Mouse (Mus musculus): ENCODE measurements at regions not wholly inside any gene's neighbourhood (a gene's known extent, or its start where the extent isn't known, plus 50 kb on each side); places are given as distances from the start of the nearest gene placed in this dataset.
A peak's percentile ranks its signal among the peaks of the same experiment; 100 is the strongest.

DNA sequence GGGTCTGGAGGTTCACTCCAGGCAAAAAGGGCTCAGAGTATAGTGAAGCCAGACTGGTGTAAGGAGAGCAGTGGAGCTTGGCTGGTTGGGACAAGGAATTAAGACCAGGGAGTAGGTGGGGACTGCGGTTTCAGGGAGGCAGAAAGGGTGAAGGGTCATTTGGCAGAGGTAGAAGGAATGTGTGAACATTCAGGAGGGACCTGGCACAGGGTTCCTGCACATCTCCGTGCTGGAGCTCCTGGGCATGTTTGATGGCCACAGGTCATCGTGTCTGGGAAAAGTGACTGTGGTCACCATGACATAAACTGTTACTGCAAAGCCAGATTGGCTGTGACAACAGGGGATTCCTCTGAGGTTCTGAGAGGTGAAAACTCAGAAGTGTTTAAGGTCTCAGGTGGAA, 202.3 kb downstream of the Gadd45g start:
- no peak for DNase-seq (ENCODE audit: low spot score)

DNA sequence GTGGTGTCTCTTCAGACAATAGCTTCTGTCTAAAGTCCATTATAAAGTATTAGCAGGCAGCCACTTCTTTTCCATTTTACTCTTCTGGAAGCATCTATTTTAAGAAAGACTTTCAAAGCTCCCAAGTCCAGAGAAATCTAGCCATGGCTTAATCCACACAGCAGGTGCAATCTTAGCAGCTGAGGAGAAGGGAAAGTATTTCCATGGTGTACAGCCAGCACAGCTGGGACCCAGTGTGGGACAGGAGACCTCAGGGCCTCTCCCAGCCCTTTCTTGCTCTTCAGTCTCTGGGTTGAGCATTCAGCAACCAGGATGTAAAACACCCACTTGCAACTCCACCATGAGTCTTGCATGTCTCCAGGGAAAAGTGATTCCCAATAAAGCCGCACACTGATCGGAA, 202.8 kb downstream of the Gadd45g start:
- no peak for DNase-seq (ENCODE audit: low spot score)

DNA sequence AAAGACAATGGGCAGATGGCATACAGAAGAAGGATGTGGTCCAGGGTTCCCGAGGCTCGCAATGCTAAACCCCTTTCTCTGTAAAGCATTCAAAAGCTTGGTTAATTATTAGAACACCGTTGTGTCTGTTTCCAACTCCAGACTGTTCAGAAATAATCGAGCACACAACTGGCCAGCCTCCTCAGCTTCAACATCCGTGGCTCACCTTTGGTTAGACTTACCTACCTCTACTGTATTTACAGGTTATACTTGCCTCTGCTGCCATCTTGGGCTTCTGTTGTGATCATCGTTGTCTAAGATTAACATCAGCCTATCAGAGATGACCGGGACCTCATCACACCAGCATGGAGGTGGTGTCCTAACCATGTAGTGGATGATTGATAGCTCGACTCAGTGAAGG, 209.3 kb downstream of the Gadd45g start:
- no peak for DNase-seq (ENCODE audit: low spot score)

DNA sequence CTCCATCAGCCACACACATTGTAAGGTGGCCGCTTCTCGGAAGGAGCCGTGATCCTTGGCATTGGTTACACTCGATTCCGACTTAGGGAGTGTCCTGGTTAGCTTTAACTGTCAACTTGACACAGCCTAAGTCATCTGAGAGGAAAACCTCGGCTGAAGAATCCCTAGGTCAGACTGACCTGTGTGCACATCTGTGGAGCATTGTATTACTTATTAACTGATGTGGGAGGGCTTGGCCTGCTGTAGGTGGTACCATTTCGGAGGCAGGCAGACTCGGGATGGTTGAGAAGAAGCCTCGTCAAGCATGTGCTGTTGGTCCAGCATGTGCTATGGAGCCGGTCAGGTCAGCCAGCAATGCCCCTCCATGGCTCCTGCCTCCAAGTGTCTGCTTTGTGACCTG, 211.0 kb downstream of the Gadd45g start:
- DNase-seq (ENCODE audit: low spot score), result no peak

DNA sequence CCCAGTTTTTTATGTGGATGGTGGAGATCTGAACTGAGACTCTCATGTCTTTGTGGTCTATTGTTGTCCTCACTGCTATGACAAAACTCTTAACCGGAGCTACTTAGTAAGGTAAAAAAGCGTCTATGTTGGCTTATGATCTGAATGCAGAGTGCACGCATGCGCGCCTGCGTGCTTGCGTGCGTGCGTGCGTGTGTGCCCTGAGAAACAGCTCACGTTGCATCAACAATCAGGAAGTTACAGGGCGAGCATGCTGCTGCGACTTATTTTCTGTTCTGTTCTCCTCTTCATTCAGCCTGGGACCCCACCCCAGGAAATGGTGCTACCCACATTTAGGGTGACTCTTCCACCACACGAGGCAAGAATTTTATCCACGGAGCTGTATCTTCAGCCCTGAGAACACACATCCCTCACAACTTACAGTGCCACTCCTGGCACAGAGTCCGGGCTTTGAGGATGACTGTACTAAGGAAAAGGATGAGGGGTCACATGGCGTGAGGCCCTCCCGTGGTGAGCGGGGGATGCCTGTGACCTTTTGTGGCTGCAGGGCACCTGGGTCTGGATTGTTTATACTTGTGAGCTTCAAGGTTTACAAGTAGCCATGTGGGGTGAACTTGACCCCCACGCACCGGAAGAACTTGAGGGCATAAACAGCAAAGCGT, 213.4 kb downstream of the Gadd45g start:
- DNase-seq (ENCODE audit: low spot score), result peak; percentile 39

DNA sequence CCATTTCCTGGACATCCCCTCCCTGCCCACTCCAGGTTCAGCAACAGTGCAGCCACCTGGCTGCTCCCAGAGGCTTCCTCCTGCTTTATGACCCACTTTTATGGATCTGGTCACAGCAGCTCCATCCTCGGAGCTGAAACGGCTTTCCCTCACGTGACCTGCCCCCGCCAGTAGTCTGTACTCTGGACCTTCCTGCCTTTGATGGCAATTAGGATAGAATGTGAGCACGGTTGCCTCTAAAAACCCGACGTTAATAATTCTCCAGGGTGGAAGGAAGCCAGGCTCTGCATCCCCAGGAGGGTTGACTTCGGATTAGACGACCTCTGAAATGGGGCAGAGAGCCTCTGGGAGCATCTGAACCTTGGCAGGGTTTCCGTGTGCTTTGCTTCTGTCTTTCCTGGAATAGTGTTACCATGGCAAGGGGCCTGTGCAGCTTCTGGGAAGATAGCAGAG, 214.0 kb downstream of the Gadd45g start:
- DNase-seq (ENCODE audit: low spot score), result no peak

DNA sequence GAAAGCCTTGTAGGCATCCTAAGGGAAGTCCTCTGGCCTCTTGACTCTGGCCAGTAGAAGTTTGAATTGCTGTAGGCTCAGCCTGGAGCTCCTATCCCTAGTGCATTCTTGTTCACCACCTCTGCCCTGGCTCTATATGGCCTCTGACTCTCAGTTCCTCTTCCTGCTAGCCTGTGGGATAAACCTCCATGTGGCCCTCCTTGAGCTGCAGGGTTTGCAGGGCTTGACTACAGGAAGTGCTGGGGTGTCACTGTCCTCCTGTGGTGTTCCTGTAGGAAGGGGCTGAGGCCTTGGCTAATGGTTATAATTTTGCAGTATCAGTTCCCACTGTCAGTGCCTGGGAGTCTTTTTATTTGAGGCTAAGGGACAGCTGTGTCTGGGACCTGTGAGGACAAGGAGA, 215.0 kb downstream of the Gadd45g start:
- DNase-seq (ENCODE audit: low spot score), result no peak

DNA sequence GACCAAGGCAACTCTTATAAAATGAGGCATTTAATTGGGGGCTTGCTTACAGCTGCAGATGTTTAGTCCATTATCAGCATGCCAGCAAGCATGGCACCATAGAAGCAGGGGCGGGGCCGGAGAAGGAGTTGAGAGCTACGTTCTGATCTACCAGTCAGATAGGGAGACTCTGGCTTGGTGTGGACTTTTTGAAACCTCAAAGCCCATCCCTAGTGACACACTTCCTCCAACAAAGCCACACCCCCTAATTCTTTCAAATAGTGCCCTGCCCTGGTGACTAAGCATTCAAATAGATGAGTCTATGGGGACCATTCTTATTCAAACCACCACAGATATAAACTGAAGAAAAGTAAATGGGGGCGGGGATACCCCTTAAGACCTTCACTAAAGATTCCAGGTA, 215.4 kb downstream of the Gadd45g start:
- DNase-seq (ENCODE audit: low spot score), result peak; percentile 22

DNA sequence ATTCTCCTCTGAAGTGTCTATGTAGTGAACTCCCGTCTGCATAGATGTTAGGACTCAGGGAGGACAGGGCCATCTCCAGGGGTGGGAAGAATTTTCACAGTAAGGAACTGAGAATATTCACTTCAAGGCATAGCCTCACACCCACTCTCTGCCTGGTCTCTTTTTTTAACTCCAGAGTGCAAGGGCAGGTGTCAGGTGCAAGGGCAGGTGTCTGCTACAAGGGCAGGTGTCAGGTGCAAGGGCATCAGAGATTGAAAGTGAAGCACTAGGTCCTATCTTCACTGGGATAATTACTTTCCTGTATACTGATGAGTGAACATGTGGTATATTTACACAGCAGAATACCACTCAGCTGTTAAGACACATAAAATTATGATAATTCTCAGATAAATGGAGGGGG, 216.1 kb downstream of the Gadd45g start:
- no peak for DNase-seq (ENCODE audit: low spot score)

DNA sequence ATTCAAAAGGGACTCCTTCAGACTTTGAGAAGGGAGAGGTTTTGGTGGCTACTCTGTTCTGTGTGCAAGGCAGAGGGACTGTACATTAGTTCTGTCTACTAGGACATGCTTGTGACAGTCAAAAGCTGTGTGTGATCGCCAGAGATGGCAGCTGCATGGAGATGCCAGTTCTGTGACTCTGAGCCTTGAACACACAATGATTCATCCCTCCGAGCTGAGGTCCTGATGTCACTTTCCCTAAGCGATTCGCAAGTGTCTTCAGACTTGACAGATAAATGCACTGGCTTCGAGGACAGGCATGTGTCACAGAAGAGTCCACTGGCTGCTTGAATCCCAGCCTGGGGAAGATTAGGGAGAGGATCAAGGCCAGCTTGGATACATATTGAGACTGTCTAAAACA, 218.8 kb downstream of the Gadd45g start:
- DNase-seq (ENCODE audit: low spot score), result no peak

DNA sequence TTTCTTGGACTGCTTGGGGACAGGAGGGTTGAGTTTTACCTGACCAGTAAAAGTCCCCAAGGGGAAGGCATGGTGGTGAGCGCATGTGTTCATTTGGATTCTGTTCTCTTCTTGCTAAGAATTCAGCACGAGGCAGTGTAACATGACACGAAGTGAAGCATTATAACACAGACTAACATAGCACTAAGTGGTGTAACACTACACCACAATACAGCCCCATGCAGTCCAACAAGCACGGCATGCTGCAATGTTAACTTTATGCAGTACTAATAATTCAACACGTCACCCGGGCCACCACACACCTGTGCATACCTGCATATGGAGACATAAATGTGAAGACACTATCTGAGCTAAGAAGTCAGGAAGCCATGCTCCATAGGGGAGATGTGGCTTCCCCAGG, 219.2 kb downstream of the Gadd45g start:
- no peak for DNase-seq (ENCODE audit: low spot score)

DNA sequence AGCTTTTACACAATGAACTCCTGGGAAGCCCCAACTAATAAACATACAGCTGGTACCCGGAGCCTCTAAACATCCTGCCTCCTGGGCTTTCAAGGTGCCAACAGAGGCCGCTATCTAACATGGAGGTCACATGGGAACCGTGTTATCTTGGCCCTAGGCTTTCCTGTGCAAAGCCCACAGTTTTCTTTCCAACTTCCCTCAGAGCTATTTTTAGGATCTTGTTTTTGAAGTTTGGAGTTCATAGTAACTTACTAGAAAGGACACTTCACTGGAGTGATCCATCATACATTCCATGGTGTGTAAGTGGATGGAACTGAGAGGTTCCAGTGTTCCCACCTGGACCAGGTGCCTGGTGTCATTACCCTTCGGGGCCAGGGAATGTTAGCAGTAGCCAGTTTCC, 220.6 kb downstream of the Gadd45g start:
- DNase-seq (ENCODE audit: low spot score), result no peak

DNA sequence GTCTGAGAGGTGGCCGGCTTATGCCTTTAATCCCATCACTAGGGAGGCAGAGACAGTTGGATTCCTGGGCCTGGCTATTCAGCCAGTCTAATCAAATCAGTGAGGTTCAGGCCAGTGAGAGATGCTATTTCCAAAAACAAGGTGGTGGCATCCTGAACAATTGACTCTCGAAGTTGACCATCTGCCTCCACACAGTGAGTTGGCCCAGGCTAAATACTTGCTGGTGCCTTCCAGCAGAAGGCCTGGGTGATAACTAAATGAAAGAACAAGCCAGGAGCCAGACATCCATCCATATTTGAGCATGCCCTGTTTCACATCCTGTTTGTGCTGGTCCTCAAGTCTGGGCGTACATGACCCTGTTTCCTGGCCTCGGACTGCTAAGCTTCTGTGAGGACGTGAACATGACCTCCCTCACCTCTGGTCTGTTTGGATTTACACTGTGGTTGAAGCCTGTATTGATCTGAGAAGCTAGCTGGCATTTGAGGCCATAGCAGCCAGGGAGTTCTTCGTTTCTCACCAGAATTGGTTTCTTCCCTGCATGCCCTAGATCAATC, 222.5 kb downstream of the Gadd45g start:
- no peak for DNase-seq (ENCODE audit: low spot score)

DNA sequence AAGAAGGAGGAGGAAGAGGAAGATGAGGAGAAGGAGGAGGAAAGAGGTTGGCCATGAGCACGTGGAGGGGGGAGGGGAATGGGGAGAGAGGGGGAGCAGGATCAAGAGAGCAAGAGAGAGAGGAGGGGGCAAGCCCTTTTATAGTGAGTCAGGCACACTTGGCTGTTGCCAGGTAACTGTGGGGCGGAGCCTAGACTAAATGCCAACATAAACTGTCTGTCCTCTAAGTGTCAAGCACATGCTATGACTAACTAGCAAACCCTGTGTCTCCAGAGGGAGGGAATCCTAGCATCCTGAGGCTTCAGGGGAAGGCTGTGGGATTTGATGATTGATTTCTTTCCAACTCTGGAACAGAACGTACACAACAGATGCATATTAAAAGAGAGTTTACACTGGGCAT, 223.2 kb downstream of the Gadd45g start:
- DNase-seq (ENCODE audit: low spot score), result no peak

DNA sequence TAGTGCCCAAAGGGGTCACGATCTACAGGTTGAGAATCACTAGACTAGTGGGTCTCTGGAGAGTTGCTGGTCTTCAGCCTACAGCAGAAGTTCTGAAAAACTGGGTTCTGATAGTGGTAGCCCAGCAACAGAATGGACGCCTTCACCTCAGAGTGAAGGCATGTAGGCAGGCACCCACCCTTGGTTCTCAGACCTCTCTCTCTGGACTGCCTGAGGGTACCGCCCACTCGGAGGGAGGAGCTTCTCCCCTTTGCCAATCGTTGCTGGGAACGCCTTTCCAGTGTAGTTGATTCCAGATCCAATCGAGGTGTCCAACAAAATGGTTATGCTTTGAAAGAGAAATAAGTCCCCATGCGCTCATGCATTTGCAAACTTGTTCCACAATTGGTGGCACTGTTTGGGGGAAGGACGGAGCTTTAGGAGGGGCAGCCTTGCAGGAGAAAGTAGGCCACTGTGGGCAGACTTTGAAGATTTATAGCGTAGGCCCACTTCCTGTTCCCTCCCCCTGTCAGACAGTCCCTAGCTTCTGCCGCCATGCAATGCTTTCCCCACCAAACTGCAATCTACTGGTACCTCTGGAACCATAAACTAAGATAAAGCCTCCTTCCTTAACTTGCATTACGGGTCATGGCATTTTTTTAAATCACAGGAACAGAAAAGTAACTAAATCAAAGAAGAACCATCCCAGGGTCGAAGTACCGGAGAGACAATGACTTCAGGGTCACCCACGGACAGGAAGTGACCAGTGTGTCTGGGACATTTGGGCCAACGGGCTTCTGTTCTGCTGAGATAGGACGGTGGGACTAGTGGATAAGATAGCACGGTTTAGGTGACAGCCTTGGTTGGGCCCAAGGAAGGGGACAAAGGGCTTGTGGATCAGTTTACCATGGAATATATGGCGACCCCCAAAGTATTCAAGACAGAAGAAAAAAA, 224.5 kb downstream of the Gadd45g start:
- no peak for DNase-seq (ENCODE audit: low spot score)

DNA sequence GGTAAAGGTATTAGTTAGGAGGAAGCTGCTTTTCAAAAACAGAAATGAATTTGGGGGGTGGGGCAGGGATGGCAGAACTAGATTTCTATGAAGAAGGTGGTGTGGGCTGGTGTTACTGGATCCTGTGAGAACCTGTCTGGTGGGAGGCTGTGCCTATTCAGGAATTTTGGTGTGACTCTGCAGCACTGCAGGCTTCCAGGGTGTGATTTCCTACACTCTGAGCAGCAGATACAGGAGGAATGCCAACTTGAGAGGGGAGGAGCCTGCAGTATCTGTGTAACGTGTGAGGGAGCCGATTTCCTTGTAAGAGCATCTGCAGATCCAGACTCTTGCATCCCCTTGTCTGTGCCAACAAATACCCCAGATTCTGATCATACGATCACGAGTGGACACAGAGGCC, 231.1 kb downstream of the Gadd45g start:
- DNase-seq (ENCODE audit: low spot score), result no peak

DNA sequence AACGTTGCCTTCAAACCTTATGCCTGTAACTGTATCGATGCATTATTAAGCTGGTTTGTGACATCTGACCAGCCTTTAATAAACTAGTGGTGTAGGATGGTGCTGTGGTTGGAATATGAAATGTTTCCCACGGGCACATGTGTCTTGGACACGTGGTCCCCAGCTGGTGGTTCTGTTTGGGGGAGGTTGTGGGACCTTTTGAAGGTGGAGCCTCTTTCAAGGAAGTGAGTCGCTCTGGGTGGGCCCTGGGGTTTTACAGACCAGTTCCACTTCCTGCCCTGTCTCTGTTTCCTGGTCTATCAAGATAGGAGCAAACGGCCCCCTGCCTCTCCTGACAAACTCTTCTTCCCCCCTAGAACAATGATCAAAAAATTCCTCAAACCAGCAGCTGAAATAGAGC, 232.1 kb downstream of the Gadd45g start:
- DNase-seq (ENCODE audit: low spot score), result peak; percentile 59

DNA sequence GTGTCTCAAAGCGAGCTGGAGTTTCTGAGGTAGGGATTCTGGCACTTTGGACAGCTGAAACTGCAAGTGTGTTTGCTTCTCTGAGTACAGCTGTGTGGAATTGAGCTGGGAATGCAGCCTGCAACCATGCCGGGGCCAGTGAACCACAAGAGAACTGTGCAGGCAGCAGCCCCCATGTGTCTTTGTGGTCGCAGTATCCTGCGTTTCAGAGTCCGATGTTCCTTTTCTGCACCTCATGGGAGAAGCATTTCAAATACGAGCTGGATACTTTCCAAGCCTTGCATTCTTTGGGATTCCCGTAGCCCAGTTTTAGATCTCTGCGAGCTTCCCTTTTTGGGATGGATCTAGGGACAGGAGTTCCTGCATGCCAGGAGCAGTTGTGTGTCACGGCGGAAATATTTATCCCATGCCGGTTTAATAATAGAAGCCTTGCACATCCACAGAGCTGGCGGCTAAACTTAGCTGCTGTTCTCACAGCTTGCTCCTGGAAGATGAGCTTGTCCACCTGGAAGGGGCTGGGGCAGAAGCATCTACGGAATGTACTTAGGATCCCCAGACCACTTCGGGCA, 233.3 kb downstream of the Gadd45g start:
- DNase-seq (ENCODE audit: low spot score), result no peak

DNA sequence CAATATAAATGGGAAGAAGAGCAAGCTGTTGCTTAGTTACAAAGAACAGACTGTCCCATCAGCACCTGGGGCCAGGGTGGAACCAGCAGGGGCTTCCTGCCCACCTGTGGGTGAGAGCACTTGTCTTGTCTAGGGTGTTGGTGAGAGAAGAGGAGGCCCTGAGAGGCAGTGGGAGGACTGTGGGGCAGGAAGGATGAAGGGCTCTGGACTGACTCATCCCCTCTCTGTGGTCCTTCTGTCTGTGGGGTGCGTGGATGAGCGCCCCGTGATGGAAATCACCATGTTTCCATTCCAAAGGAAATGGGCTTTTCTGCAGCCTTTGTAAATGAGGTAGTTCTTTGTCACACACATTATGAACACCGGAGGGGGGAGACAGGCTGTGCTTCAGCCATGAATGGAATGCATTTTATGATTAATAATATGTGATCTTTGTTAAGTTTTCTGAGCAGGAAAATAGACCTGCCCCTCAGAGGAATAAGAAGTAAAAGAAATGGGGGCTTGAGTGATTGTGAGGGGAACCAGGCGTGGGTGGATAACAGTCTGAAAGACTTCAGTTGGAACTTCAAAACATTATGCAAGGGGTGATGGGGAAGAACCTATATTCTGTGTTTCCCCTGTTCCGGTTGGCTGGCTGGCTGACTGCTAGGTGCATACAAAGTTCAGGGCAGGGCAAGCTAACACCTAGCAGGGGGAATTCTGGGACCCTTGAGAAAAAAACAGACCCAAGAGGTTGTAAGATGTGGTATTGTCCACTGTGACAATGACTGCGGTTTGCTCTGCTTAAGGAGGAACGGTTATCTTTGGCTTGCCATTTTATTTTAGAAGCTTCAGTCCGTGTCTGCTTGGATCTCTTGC, 237.3 kb downstream of the Gadd45g start:
- DNase-seq (ENCODE audit: low spot score), result peak; percentile 47

DNA sequence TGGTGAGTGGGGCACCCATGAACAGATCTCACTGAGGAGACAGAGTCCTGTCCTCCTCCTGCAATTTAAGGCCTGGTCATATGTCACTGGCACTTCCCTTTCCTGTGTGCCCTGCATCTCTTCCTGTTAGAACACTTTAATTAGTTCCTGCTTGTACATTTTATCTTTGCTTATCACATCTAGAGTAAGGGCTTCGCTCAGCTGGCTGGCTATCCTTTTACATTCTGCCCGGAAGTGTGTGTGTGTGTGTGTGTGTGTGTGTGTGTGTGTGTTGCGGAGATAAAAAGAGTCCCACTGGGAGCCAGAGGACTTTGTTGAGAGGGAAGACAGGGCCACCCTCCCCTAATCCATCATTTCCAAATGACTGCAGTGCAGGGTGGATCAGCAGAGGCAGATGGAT, 238.6 kb downstream of the Gadd45g start:
- DNase-seq (ENCODE audit: low spot score), result peak; percentile 13

DNA sequence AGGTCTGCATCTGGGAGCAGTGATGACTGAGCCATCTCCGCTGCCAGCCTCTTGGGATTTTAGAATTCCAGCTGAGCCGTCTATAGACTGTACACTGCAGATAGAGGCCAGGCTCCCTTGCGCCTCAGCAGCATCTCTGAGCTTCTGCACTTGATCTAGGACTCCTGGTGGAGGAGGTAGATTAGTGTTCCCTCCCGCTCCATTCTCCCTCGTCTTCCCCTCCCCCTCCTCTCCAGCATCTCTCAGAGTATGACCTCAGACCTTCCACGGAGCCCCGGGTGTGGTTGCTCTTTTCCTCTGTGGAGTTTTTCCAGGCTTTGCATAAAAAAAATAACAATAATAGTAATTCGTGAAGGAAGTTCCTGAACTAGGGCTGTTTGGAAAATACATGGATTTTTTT, 241.8 kb downstream of the Gadd45g start:
- no peak for DNase-seq (ENCODE audit: low spot score)

DNA sequence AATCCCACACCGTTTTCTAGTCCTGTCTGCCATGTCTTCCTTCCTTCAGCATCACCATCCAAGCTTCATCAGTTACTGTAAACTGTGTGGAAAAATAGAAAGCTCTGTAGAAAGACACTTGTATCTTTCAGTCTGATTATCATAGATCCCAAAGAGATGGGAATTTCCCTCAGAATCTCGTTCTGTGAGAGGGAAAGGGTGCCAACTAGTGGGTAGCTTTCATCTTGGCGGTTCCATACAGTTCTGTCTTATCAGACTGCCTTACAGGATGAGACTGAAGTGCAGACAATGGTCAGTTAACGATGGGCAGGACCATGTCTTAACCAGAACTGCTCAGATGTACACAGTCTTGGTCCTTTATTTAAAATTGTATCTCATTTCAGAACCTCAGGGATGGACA, 243.9 kb downstream of the Gadd45g start:
- no peak for DNase-seq (ENCODE audit: low spot score)

Measured in T-cell, adult 2 months (primary cell).